Mouse (Mus musculus) testis, adult 2 months (tissue): ENCODE measurements around the gene Rufy2.

Experiments used
- CTCF ChIP-seq: fragments of 200-500 bp; IDR thresholded peaks from 2 replicates; pipeline ENCODE4 v1.5.1; 2012; ENCODE audit warnings: low read depth, mild to moderate bottlenecking, inconsistent platforms, low read length, moderate library complexity; ENCODE audit not compliant: control insufficient read depth, insufficient read depth, insufficient replicate concordance
- POLR2A ChIP-seq: fragments of 200-500 bp; IDR thresholded peaks from 2 replicates; pipeline ENCODE4 v1.6.1; 2012; ENCODE audit warnings: low read depth, mild to moderate bottlenecking, inconsistent platforms, low read length, moderate library complexity; ENCODE audit not compliant: control insufficient read depth

DNA sequence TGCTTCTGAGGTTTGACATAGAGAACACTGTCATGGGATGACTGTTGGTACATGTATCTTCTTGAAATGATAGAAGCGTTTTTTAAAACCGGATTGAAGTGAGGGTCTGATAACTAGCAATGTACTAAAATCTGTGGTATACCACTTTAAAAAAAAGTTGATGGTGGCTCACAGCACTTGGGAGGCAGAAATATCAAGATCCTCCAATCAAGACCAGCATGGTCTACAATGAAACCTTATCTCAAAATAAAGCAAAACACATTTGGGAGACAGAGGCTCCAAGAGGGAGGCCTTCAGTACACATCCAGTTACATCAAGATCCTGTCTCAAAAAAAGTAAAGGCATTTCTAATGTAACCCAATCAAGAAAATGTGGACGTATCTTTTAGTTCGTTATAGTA lies 41.7 kb downstream of the Rufy2 start:
- TF ChIP-seq CTCF (no peak), POLR2A (no peak)
